Mouse (Mus musculus) intestine, embryonic 16.5 days (tissue): ENCODE data around the gene Gm21904. TPM values are rescaled to one million over a fixed set of nuclear protein-coding genes. Genes with fewer than 3 reads are reported as not detected.
"Not testable (repeated sequence)": the region's sequence is repeated elsewhere in the genome, so short reads cannot be mapped to it uniquely, and the experiment has no call there.

Source experiments
- ATAC-seq: fragments of 200-750 bp; cut with Nextera tagmentation; 2 replicates; pipeline ENCODE4 v1.8.0; 2017; ENCODE audit warnings: moderate TSS enrichment, moderate library complexity
- H3K27ac ChIP-seq: fragments of 300-500 bp; sonication (generic); 2 replicates; pipeline ENCODE4 v1.5.1; 2014; ENCODE audit warnings: mild to moderate bottlenecking, low read length
- H3K27me3 ChIP-seq: fragments of 300-500 bp; sonication (generic); replicated peaks from 2 replicates; pipeline ENCODE4 v1.6.1; 2014; ENCODE audit warnings: low read length, control low read depth, mixed read lengths; ENCODE audit not compliant: control insufficient read depth, insufficient read depth
- H3K36me3 ChIP-seq: fragments of 300-500 bp; sonication (generic); 2 replicates; pipeline ENCODE4 v1.6.1; 2014; ENCODE audit warnings: low read length, control low read depth; ENCODE audit not compliant: control insufficient read depth, insufficient read depth
- H3K4me1 ChIP-seq: fragments of 300-500 bp; sonication (generic); 2 replicates; pipeline ENCODE4 v1.6.1; 2014; ENCODE audit warnings: low read length, control low read depth, mixed read lengths; ENCODE audit not compliant: control insufficient read depth, insufficient read depth
- H3K4me2 ChIP-seq: fragments of 300-500 bp; sonication (generic); 2 replicates; pipeline ENCODE4 v1.6.1; 2014; ENCODE audit warnings: low read depth, low read length, control low read depth
- H3K4me3 ChIP-seq: fragments of 300-500 bp; sonication (generic); 2 replicates; pipeline ENCODE4 v1.5.1; 2014; ENCODE audit warnings: mild to moderate bottlenecking, low read length
- H3K9ac ChIP-seq: fragments of 300-500 bp; sonication (generic); 2 replicates; pipeline ENCODE4 v1.6.1; 2014; ENCODE audit warnings: low read depth, low read length
- H3K9me3 ChIP-seq: fragments of 300-500 bp; sonication (generic); 2 replicates; pipeline ENCODE4 v1.6.1; 2016; ENCODE audit warnings: low read length, control low read depth; ENCODE audit not compliant: control insufficient read depth
- WGBS: fragments of 180-500 bp; shearing (Covaris S2); extraction: QIAGEN DNeasy Blood & Tissue Kit; methylation state at CpG from one replicate; pipeline ENCODE4 v1.1.7; 2014; 5-methylcytosine and 5-hydroxymethylcytosine counted together
- polyA plus RNA-seq: library from polyadenylated mRNA; unstranded; fragments of >200 nt; fragmentation: Nextera tagmentation; extraction: Ambion mirVana; gene quantifications from 2 replicates; pipeline ENCODE4 v1.2.1, GENCODE M21; 2015

The Gm21904 gene
- polyA plus RNA-seq: not detected in 2 replicates

GRCm38 (mm10) chrY:17846166-17846565, at the start of gene Gm21904:
Gene Gm21904 (minus strand): TSS chrY:17846266.
- not testable (repeated sequence) for H3K4me1 ChIP-seq, H3K27me3 ChIP-seq, H3K9me3 ChIP-seq, H3K9ac ChIP-seq, H3K4me3 ChIP-seq, H3K27ac ChIP-seq, ATAC-seq, H3K36me3 ChIP-seq, H3K4me2 ChIP-seq
- WGBS: no CpG with 5 or more reads among the region's 3 CpGs

DNA sequence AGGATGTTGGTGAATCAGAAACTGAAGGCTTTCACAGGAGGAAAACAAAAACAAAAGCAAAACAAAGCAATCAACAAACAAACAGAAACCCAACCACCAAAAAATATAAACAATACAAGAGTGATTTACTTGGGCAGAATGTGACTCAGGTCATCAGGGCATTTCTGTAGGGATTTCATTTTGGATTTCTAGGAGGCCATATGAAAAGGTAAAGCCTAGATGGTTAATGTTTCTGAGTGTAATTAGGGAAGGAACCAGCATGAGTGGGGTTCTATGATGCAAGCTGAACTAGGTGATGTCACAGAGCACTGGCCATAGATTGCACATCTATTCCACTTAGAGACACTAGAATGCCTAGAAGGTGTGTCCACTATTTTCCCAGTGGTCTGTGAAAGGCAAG, 28.4 kb upstream of the Gm21904 start, which contains the start of the genes Gm20772 and Gm20831:
Gene Gm20772 (plus strand): TSS at position 301 of the 400 bp plus-strand sequence.
Gene Gm20831 (plus strand): TSS at position 301 of the 400 bp plus-strand sequence.
- not testable (repeated sequence) for H3K4me1 ChIP-seq, H3K9me3 ChIP-seq, H3K27ac ChIP-seq, ATAC-seq, H3K4me2 ChIP-seq, H3K9ac ChIP-seq, H3K27me3 ChIP-seq, H3K4me3 ChIP-seq, H3K36me3 ChIP-seq

Other genes starting within 250 kb of the Gm21904 start
- not detected in 2 replicates for gene Gm20772, start 28.5 kb upstream of the Gm21904 start, polyA plus RNA-seq
- not detected in 2 replicates for gene Gm20831, start 28.5 kb upstream of the Gm21904 start, polyA plus RNA-seq
- gene Srsy, start 91.1 kb upstream of the Gm21904 start, polyA plus RNA-seq: not detected in 2 replicates
- gene Gm21764, start 215.5 kb upstream of the Gm21904 start, polyA plus RNA-seq: not detected in 2 replicates
- not detected in 2 replicates for gene Ssty1, start 242.8 kb upstream of the Gm21904 start, polyA plus RNA-seq